Mouse (Mus musculus): Measurements from ENCODE around the gene Arid5b. TPM values are rescaled to one million over a fixed set of nuclear protein-coding genes. Genes with fewer than 3 reads are reported as not detected.

The Arid5b gene
- total RNA-seq, 2 experiments from 2014 or later: 8.5 to 17.7 TPM

GRCm38 (mm10) chr10:68193561-68193960, 85.0 kb downstream of the Arid5b start:
- no peak for DNase-seq

DNA sequence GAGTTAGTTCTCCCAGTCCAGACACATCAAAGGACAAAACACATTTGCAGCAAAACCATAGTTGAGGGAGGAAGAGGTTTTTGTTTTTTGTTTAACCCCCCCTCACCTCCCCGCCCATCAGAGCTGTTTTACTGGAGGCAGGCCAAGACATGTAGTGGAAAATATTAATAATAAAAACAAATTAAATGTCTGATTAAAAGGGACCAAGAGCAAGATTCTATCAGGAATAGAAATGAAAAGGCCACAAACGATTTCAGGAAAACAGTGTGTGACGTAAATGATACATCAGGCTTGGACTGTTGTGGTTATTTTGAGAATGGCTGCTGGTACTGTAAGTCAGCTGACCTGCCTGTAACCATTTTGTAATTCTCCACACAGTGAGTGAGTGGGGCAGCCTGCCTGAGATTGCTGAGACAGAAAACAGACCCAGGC, 85.7 kb downstream of the Arid5b start:
- DNase-seq: peak; percentile 24

GRCm38 (mm10) chr10:68191691-68192380, 86.7 kb downstream of the Arid5b start:
- no peak for DNase-seq

DNA sequence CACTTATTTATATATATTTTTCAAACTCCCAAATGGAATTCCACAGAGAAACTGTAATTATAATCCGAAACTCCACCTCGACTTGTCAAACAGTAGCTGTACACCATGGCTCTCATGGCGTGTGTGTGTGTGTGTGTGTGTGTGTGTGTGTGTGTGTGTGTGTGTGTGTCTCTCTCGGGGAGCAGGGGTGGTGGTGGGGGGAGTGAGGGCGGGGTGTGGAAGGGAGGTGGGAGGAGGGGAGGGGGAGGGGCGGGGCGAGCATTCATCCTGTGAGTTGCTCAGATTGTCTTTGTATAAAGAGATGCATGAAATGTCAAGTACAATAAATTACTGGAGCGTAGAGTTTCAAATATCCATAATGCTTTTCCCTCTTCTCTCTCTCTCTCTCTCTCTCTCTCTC, 87.4 kb downstream of the Arid5b start:
- DNase-seq: no peak

- no peak for DNase-seq
Measured at GRCm38 (mm10) chr10:68189847-68190246, 88.7 kb downstream of the Arid5b start.

DNA sequence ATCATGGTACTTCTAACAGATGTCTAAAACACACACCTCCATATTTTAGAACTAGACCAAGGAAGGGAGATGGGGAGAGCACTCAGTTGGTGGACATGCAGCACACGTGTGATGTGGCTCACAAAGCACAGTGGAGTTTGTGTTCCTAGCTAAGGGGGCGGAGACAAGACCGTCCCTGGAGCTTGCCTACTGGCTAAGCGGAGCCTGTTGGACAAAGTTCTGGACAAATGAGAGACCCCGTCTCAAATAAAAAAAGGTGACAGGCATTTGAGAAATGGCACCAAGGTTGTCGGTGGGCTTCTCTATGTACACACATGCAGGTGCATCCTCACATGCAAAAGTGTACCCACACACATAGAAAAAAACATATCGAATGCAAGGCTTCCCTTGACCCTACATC, 95.4 kb downstream of the Arid5b start:
- DNase-seq: no peak

GRCm38 (mm10) chr10:68182266-68182665, 96.3 kb downstream of the Arid5b start:
- no peak for DNase-seq

GRCm38 (mm10) chr10:68181156-68181555, 97.4 kb downstream of the Arid5b start:
- no peak for DNase-seq

DNA sequence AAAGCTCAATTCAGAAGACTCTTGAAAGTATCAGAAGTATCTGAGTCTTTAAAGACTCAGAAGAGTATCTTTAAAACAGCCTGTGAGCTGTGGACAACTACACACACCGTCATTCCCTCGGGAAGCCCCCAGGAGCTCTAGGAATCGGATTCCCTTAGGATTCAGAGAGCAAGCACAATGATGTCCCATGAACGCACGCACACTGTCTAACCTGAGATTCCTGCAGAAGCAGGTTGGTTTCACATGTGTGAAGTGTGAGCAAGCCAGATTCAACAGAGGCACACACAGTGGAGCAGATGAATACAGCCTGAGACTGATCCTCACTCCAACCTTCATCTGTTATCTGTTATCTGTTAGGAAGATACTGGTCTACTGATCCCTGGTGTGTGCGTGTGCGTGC, 97.8 kb downstream of the Arid5b start:
- DNase-seq: no peak

DNA sequence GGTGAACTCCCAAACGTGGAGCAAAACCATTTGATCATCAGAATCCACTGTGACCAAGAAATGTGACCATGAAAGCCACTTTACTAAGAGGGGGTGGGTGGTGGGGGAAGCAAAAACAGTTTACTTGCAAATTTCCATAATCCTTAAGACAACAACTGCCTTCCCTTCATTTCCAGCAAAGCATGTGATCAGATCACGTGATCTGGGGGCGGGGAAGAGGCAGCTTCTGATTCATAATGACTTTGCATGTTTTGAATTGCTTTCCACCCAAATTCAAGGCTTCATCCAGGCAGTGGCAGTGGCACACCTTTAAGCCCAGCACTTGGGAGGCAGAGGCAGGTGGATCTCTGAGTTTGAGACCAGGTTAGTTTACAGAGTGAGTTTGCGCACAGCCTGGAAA, 98.4 kb downstream of the Arid5b start:
- no peak for DNase-seq

GRCm38 (mm10) chr10:68179741-68180140, 98.8 kb downstream of the Arid5b start:
- DNase-seq: no peak

- no peak for DNase-seq
Measured at GRCm38 (mm10) chr10:68179339-68179738, 99.2 kb downstream of the Arid5b start.

DNA sequence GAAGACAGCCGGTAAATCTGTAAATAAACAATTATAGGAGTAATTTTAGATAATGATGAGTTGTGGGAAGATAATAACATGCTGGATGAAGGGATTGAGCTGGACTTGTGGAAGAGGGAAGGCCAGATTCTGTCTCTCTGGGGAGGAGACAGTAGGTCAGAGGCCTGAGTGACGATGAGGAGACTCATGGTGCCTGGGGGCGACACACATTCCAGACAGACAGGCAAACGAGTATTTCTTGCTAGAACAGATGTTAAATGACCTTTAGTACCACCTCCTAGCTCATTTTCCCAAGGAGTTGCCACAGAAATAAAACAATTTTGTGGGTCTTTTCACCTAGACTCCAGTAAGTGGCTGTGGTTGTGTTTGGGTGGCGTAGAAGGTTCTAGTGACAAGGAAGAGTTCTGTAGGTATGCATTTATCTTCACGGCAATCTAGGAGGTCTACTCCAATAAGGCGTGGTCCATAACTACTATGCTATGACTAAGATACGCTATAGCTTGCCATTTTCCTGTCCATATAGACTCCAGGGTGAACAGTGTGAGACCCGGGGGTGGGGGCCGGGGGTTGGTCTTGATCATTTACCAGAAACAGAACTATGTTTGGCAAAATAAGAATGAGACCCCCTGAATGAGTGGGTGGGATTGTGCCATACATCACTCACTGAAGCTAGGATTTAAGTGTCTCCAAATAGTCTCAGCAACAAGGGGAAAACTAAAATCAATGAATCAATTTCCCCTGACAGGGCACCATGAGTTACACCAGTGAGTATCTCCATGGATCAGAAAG, 100.6 kb downstream of the Arid5b start:
- no peak for DNase-seq

- no peak for DNase-seq
Measured at GRCm38 (mm10) chr10:68175811-68176210, 102.7 kb downstream of the Arid5b start.

DNA sequence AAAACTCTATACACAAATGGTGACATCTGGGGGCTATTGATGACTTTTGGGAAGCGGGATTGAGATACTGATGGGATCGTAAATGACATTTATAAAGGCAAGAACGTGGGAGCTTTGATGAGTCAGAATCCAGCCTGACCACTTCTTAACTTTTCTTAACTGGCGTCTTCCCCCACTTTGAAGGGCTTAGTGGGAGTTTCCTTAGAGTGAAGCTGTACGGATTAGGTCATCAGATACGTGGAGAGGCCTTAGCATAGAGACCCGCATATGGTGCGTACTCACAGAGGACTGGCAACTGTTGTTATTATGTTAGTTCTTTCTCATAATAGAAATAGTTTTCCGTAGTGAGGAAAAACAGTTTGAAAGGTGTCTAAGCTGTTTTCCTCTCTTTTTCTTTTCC, 104.9 kb downstream of the Arid5b start:
- no peak for DNase-seq

DNA sequence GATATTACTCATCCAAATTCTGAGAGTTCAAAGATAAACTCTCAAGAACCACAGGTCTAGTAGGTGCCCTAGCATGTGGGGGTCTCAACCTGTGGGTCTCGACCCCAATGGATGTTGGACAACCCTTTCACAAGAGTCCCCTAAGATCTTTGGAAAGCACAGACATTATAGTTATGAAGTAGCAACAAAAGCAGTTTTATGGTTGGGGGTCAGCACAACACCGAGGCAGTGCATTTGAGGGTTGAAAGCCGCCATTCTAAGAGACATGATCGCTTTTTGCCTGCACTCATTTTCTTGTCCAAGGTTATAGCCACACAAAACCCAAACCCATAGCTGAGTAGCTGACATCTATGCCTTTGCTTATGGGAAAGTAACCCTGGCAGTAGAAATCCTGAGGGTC, 105.6 kb downstream of the Arid5b start:
- no peak for DNase-seq

DNA sequence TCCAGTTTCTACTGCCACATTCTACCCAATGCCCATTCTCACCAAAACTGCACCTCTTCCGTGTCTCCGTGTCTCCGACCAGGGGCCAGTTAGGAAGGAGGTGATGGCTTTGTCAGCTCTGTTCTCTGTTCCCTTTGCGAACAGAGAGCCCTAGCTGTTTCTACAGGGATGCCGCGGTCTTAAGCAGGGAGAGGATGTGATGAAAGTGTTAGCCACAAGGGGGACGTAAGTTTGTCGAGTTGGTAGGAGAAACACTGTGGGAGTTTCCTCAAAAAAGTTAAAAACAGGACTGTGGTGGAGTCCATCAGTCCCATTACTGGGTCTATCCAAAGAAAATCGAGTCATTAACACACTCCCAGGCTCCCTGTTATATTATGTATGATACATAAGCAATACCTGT, 106.6 kb downstream of the Arid5b start:
- no peak for DNase-seq

DNA sequence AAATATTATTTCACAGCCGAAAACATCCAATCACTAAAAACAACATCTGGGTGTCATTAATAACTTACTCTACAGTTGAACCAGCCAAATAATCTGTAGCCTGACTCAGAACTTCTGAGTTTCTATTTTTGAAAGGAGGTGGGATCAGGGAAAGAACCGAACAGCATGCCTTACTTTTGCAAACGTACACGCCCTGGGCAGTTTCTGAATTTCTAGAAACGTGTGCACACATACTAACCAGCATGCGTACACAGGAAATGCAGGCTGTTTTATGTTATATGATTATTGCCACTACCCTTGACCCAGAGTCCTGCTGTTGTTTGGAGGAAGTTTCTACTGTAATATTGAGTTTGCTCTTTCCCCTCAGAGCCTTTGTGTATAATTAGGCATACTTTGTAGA, 109.9 kb downstream of the Arid5b start:
- no peak for DNase-seq

- no peak for DNase-seq
Measured at GRCm38 (mm10) chr10:68168141-68168540, 110.4 kb downstream of the Arid5b start.

- no peak for DNase-seq
Measured at GRCm38 (mm10) chr10:68167118-68167517, 111.4 kb downstream of the Arid5b start.

- DNase-seq: no peak
Measured at GRCm38 (mm10) chr10:68166695-68167086, 111.8 kb downstream of the Arid5b start.

DNA sequence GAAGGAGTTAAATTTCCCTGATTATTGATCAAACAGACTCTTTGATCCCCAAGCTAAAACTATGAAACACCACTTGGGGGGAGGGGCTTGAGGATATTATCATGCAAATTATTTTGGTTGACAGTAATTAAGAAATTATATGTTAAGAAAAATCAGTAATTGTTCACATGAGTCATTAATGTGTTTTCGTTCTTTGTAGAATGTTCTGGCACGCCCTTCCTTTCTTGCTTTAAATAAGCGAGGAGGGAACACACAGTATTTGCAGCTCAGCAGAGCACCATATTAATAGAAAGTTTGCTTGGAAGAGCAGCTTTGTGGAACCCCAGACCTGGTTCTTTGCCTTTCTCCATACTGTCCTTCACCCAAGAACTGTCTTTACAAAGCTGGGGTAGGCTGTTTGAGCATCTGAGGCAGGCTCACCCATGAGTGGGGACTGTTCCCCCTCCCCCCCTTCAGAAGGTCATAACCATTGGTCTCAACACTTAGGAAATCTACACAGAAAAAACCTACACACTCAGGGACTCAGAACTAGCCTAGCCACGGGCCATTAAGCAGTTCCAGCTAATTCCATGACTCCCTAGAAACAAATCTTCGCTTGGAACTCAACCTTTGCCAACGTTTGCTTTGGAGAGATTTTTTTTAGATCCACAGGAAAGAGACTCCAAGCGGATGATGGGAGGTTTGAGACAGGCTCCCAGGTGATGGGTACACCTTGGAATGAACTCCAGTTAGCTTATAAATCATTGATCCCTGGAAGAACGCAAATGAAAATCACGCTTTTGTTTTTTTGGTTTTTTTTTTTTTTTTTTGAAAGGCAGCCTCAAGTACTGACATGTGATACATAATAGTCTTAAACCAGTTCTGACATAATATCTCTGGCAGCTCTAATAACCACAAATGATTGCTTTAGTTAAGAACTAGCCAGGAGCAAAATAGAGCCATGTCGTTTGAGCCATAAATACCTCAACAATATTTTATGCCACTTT, 112.5 kb downstream of the Arid5b start:
- DNase-seq: no peak
